Mouse (Mus musculus): ENCODE measurements at regions not wholly inside any gene's neighbourhood (a gene's known extent, or its start where the extent isn't known, plus 50 kb on each side); places are given as distances from the start of the nearest gene placed in this dataset.
A peak's percentile ranks its signal among the peaks of the same experiment; 100 is the strongest.

DNA sequence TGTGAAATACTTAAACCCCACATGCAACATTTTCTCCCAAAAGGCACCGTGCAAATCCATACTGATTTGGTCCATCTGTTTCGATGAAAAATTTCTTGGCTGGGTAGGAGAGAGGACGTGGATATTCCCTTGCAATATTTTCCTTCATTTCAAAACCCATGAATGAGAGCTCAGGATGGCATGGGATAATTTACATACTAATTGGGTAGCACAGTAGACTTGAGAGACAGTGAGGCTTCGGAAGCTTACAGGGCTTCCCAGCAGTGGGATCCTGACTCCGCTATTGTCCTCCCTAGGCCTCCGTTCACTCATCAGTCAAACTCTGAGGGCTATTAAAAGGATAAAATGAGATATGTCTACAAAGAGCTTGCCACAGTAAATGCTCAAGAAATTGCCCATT is 59.8 kb downstream of the Sox3 start:
- no peak for DNase-seq (ENCODE audit: low spot score)

DNA sequence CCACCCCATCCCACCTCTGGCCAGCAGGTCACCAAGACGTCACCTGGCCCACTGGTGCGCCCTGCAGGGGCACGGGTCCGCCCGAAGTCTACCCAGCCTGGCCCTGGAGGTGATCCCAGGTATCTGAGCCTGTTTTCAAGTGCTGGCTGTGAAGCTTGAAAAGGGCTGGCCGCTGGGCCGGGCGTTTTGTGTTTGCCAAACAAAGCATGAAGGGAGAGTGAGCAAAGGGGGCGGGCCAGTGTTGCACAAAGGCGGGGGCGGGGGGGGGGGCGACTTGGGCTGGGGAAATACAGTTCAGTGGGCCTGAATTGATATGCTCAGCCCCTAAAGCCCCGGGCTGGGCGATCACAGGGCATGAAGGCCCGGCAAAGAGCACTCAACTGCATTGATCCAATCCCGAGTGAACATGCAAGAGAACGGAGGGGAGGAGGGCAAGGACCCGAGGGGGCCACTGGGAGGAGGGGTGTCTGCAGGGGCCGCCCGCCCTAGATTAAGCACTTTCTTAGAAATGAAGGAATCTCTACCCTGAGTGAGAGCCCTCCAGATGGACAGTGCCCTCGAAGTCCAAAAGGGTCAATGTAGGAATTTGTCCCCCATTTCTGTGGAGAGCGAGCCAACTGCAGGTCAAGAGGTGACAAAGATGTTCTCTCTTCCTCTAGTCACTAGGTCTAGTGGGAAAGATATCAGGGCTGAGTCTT is 61.8 kb downstream of the Sox3 start:
- peak; percentile 33 for DNase-seq (ENCODE audit: low spot score)

DNA sequence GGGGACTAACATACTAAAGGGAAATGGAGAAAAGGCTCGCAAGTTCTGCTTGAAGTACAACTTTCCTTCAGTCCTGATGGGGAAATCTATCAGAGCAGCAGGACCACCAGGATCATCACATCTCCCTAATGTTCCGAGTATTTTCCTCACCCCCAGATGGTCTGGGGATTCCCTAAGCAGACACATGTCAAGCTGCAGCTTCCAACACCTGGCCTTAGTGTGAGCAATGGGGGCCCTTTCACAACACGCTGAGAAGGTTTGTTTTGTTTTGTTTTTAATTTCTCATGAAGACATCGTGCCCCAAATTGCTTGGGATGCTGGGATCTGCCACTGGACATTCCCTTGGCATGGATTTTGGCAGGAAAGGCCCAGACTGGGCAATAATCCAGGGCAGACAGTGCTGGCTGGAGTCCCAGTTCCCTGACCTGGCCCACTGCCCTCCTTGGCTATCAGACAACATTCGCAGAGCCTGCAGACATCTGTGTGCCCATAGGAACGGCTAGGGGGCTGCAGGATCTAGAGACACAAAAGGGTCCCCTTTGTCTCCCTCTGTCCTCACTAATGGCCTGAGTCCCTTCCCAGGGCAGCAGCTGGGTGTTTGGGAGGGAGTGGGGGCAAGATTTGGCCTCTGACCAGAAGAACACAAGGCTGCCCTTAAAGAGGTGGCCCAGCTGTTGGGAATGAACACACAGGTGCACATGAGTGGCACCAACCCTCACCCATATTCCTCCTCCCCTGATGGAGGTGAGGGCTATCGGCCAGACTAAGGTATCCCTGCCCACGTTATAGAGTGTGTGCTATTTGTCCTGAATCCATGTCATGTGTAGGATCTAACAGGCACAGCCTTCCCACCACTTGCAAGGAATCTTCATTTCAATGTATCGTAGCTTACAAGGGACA is 67.8 kb downstream of the Sox3 start:
- DNase-seq (ENCODE audit: low spot score), result no peak

DNA sequence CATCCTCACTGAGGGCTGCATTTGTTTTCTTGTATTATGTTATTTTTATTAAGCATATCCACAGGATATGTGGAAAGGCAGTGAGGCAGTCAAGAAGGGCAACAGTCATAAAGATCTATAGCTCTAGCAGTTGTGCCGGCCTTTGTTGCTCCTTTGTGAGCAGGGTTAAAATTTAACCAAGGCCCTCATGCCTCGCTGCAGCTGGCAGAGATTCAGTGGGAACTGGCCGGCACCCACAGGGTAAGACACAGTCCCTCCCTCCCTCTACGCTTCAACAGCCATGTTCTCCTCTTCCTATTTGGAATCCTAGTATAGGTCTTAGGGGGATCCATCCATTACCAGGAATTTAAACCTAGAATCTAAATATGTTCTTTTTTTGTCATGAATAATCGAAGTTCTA is 94.7 kb downstream of the Sox3 start:
- no peak for DNase-seq (ENCODE audit: low spot score)

DNA sequence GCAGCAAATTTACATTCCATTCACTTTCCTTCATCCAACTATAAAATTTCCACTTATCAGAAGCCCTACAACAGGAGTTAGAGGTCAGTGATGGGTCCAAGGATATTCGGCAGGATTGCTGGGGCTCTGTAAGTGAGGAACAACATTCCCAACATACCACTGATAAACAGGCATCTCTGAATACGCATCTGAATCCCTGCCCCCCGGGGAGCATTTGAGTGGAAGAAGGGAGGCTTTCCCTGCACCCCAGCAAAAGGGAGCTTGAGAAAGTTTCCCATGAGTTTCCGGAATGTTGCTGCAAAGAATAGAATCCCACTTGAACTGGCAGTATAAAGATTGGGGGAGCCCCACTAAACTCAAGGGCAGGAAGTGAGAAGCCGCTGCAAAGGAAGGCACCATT is 112.5 kb downstream of the Sox3 start:
- DNase-seq (ENCODE audit: low spot score), result no peak

DNA sequence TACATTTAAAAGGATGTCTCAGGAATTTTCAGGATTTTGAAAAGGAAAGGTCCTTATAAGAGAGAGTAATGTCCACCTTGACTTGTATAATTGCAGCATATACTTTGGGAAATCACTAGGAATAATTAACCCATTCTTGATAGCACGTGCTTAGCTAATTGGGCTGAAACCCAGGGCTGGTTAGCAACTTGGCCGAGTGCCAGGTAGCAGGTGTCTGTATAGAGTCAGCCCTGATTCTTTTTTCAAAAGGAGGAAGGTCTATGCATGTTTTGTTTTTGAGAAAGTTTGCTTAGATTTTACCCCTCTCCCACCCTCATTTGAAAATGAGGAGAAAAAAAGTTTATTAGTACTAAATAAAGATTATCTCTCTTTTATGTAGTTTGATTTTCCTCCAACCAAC is 113.1 kb downstream of the Sox3 start:
- DNase-seq (ENCODE audit: low spot score), result no peak

DNA sequence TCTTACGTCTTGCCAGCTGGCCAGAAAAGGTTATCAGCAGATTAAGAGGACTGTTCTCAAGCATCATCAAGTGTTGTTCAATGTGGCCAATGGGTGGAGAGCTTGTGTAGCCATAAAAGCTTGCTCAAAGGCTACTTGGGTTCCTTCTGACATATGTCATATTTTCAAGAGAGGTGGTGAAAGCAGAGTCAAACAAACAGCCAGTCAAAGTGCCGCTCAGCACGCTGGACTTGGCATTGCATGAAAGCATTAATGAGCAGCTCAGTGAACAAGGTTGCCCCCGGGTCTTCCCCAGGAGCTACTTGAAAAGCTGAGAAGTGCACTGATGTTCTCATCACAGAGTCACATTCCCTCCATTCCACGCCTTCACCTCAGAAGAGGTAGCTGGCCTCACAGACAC is 119.6 kb downstream of the Sox3 start:
- no peak for DNase-seq (ENCODE audit: low spot score)

DNA sequence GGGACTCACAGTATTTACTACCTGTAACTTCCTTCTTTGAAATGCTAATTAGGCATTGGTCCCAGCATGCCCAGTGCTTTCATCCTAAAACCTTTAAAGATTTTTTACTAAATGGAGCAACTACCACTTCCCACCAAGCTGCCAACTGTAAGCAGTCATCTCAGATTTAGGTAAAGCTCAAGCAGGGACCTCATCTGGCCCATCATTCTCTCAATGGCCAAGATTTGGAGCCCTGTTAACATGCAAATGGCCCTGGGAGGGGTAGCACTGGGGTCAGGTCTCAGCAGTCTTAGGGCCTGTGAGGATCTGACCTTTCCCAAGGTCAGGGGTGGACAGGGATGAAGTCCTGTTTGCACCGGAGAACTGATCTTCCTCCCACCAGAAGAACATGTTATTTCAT is 120.8 kb downstream of the Sox3 start:
- DNase-seq (ENCODE audit: low spot score), result no peak

DNA sequence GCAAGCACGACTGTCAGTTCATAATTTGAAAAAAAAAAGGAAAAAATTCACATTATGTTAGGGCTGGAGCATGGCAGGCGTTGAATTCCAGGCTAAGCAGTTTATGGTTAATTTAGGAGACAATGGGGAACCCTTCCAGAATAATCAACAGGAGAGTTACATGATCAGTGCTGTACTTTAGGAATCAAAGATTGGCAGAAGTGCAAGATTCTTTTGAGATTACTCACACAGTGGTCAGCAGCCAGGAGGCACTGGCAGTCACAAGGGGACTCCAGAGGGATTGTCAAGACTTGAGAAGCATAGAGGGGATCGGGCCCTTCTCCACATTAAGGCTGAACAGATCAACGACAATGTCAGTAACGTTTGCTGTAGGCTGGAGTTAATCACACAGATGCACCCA is 142.8 kb downstream of the Sox3 start:
- no peak for DNase-seq (ENCODE audit: low spot score)

DNA sequence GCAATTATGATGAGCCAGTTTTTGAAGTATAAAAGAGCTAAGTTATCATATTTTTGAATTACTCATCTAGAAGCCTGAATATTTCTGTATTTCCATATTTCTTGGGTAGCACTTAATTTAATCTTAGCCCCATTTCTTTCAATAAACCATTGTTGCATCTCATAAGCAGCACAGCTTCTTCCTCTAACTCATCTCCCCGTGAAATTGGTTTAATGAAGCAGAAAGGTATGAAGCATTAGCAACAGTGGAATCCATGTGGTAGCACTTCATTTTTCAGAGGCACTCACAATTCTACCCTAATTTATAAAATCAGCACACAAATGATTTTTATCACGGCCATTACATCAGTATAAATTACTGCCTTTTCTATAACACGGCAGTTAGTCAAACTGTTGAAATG is 149.3 kb downstream of the Sox3 start:
- DNase-seq (ENCODE audit: low spot score), result no peak

DNA sequence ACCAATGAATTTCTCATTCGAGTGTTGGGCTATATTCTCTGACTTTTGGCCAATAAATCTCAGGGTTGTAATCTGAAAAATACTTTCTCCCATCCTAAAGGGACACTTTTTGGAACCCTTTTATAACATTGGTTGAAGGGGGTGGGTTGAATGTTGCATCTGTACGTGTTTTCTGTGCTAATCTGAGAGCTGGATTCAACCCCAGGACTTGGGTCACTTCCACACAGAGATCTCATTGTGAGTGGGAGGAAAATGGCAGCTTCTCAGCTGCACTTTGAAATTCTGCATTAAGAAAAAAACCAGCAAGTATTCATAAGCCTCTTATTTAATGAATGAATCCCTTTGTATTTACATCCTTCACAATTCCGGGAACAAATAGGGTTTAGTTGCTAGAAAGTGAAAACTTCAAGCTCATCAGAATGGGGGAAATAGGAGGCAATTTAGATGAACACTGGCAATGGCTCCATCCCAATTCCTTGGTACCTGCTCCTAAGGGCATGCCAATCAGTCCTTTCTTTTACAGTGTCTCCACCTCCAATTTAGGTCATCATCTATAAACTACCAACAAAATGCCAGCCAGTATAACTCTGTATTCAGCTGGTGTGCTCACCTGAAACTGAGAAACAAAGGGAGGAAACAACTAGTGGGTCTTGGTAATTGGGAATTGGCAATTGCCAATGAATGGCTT is 150.1 kb downstream of the Sox3 start:
- no peak for DNase-seq (ENCODE audit: low spot score)

DNA sequence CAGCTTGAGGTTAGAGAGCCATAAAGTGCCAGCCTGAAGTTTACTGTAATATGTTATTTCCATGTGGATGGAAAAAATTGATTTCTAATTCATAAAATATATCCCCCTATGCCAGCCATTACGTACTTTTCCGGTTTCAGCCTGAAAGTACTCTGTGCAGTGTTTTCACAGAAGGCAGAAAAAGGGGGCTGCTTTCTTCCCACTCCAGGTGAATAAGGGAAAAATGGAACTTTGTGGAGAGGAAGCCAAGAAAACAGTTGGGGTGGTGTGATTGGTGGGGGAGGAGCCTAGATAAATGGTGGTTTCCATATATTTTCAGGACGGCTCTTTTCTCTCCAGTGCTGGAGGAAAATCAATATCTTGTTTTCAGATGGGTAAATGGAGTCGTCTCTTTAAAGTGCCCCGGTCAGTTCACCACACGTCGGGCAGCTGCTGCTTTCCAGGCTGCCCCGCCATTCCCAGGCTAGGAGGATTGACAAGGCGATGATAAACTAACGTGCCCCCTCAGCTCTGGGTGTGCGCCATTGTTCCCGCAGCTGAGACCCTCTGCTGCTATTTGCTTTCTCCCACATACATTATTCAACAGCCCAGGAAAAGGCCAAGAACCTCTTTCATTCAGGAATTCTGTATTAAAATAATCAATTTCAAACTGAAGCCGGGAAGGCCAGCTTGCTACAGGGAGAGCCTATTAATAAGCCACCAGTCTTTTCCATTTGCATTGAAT is 127.1 kb upstream of the Atp11c start:
- peak; percentile 60 for DNase-seq (ENCODE audit: low spot score)

DNA sequence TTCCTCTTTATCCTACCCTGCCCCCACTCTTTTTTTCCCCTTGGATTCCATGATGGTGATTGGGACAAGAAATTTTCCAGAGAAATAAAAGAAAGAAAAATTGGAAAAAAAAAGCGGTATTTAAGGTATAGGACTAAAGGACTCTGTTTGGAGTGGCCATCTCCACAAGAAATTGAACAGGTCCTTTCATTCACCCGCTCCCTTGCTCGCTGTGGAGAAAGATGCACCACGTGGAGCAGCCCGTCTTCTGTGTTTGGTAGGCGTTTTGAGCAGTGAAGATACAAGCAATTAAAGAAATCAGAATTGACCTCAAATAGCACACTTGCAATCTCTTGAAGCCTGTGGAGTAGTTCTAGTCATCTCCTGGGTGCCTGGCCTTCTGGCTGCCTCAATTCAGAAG is 126.3 kb upstream of the Atp11c start:
- DNase-seq (ENCODE audit: low spot score), result no peak

DNA sequence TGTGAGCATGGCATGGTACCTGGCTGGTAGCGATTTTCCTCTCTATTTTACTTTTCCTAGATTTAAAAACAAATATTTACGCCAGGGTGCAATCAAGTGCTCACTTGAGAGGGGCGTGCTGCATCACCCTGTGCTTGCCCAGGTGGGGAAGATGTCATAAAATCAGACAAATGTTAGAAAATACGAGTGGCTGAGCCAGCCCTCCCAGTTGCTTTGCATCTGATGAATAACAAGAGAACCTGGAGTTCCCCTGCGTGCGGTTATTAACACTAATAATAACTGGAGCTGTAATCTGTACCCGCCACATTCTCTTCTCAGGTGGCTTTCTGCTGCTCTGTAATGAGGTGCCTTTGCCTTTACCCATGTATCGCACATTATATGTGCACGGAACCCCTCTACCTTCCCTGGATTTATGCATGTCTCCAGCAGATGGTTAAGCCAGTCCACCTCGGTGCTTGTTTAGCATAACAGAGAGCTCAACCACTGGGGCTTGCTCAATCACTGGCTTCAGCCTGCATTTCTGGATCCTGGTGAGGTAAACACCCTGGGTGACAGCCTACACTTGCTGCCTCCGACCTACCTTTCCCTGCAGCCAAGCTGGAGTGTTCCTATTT is 125.8 kb upstream of the Atp11c start:
- peak; percentile 17 for DNase-seq (ENCODE audit: low spot score)

DNA sequence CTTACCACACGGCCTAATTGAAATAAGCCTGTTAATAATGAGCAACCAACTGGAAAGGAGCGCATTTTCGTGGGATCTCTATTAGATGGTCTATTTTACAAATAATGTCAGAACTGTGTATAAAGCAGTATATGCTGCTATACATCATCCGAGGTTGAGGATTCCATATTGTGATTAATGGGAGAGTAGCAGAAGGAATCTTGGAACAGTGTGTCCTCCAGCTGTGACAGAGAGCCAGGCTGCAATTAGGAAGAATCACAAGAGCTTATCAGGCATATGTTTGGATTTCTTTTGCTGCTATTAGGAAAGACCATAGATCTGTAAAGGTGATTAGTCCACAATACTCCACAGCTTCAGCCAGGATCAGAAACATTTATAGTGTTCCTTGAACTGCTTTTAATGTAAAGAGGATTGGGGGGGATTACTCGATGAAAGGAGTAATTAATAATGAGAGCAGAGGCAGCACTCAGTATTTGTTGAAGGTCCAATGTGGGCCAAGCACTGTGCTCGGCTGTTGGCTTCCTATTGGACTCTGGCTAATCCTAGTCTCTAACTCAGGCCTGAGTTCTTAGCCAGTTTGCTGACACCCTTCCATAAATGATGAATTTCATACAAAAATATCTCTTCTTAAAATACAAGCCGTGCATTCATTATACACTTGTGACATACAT is 88.7 kb upstream of the Atp11c start:
- DNase-seq (ENCODE audit: low spot score), result no peak

DNA sequence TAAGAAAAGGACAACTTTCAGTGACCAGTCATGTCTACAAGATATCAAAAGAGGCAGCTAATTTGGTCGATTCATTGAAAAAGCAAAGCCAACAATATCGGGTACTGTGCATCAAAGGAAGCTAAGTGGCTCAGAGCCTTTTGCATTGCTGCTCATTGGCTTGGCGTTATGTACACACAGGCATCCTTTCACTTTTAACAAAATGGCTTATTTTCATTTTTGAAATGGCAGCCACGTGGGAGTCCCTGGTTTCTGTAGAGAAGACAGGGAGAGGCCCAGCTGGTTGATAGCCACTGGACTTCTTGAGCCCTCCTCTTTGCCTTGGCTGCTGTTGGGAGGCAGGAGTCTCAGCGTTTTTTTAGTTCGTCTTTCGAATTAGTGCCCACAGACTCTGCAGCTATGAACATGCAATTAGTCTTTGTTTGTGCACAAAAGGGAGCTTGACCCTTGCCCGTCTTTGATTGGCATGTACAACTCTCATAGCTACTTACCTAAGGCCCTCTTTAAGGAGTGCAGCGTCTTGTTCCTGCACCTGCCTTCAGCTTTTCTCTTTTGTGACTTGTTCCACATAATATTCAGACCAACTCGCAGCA is 52.3 kb upstream of the Atp11c start:
- DNase-seq (ENCODE audit: low spot score), result no peak

All from embryo, embryonic 10 days (tissue).